Mouse (Mus musculus) brain, adult 2 months (tissue): ENCODE measurements around the gene Olfr1129.
"Not testable (repeated sequence)": the region's sequence is repeated elsewhere in the genome, so short reads cannot be mapped to it uniquely, and the experiment has no call there.

Source experiments
- DNase-seq: peaks from one replicate; pipeline ENCODE4 v3.0.0; 2011; ENCODE audit warnings: low read depth, low spot score

Gene Olfr1129

DNA sequence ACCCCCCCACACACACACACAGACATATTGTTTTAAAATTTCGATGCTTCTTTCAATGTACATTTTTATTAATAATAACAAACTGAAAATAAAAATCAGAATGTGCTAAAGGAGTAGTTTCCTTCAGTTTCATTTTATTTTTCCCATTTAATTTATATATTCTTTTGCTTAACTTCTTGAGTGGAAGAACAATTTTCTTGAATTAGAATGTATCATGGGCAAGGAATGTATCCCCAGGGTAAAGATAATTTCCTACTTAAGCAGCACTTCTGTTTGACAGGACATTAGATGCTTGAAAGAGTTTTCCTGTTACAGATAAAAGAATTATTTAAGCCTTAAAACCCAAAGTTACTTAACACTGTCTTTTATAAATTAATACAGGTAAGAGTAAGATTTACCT, at the start of gene Olfr1129:
Olfr1129 (plus strand) TSS at position 301 of the 400 bp plus-strand sequence.
- DNase-seq, result not testable (repeated sequence)

DNA sequence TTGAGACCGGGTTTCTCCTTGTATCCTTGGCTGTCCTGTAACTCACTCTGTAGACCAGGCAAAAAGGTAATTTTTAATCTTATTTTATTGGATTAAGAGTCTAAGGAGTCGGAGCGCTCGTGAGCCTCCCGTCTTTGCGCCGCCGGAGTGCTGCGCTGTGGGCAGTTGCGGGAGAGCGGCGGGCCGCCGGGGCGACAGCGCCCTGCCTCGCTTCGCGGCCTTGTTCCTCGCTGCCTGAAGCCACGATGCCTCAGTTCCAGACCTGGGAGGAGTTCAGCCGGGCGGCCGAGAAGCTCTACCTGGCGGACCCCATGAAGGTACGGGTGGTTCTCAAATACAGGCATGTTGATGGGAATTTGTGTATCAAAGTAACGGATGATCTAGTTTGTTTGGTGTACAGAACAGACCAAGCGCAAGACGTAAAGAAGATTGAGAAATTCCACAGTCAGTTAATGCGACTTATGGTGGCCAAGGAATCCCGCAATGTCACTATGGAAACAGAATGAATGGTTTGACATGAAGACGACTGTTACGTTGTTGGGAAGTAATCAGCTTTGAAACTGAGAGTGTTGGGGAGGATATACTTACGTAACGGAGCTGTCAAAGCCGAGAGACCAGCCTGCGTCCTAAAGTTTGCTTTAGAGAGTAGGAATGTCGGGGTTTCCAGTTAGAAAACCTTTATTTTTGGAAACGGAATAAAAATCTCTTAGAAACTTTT, 47.6 kb upstream of the Olfr1129 start:
- DNase-seq, result peak; percentile 38

DNA sequence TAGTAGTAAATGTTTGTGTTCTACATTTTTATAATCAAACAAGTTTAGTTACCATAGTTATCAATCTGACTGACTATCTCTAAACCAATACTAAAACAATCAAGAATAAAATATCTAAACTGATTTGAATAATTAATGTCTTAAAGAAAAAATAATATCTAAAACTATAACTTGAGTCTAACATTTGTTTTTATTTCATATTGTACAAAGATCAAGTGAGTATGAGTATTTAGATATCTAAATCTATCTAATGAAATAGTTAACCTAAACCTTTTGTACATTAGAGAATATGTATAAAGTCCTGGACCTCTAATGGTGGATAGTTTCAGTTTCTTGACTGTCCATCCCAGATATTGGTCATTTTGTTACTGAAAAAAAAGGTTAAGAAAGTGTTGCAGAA, 42.2 kb upstream of the Olfr1129 start, which contains the start of gene Olfr153:
Olfr153 (plus strand) TSS at position 301 of the 400 bp plus-strand sequence.
- DNase-seq, result no peak

DNA sequence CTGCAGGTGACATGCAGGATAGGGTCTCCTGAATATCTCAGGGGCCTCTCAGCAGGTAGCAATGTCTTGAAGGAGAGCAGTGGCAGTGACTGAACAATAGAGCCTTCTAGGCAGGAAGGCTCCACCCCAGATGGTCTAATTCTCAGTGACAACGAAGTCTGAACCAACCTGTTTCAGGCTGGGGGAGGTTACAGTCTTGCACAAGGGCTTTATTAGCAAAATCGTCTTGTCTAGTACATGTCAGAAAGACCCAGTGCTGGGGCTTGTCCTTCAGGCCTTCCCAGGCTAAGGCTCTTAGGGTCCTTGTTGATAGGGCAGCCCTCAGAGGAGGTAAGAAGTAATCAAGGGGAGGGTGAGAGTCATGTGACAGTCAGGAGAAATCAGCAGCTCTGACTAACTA, 38.9 kb upstream of the Olfr1129 start:
- no peak for DNase-seq

DNA sequence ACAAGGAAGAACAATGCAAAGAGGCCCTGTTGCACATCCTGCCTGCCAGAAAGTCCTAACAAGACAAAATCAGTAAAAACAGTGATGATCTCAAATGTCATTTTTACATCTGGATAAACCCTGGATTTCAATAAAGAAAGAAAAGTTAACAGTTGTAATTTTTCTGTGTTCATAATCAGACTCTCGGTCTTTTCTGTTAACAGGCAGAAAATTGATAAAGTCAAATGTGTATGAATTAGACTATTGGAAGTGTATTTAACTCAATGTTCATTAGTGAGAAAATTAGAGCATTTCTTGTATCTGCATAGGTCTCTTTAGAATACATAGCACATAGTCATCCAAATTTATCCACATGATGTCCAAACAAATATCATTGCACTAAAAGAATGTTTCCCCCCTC, 28.3 kb upstream of the Olfr1129 start, which contains the start of gene Olfr1128:
Olfr1128 (minus strand) TSS at position 101 of the 400 bp plus-strand sequence.
- no peak for DNase-seq

DNA sequence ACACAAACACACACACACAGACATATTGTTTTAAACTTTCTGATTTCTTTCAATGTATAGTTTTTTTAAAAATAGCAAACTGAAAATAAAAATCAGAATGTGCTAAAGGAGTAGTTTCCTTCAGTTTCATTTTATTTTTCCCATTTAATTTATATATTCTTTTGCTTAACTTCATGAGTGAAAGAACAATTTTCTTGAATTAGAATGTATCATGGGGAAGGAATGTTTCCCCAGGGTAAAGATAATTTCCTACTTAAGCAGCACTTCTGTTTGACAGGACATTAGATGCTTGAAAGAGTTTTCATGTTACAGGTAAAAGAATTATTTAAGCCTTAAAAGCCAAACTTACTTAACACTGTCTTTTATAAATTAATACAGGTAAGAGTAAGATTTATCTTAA, 32.2 kb downstream of the Olfr1129 start, which contains the start of gene Olfr1130:
Olfr1130 (plus strand) TSS at position 301 of the 400 bp plus-strand sequence.
- DNase-seq, result not testable (repeated sequence)

DNA sequence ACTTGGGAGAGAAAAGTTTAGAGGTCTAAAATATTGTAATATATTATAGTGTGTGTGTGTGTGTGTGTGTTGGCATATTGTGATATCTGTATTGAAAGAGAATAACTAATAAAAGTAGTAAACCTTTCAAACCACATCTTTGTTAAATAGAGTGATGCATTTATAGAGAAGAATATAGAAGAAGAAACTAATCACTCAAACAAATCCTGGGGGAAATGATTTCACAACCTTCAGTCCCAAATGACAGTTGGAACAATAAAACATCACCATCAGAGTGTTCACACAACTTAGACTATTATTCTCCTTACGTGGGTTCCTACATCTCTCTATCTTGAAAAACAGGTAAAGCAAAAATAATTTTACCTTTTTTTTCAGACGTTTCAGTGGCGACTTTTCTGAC, 53.1 kb downstream of the Olfr1129 start, which contains the start of gene Olfr1131:
Olfr1131 (plus strand) TSS at position 301 of the 400 bp plus-strand sequence.
- DNase-seq, result no peak
